ENCODE assay signal across 19 mouse cellular contexts in genomic region chr11:100330235-100330634, GRCm38 (mm10). TPM values are rescaled to one million over a fixed set of nuclear protein-coding genes. Genes with fewer than 3 reads are reported as not detected.
DNase-seq lines count a peak whose midpoint lies in the region; ATAC-seq and TF ChIP-seq lines count a peak whose summit lies in the region.
"Had no signal": no experiment of that assay in that cellular context is flagged by ENCODE, and none has a peak within 500 bp of the region (broad histone marks: within the 10 kb centered on the region; RNA-seq: fewer than 3 reads in every experiment).

No protein-coding gene starts in this region.

- no peak overlapping the region for H3K4me3 ChIP-seq in hindbrain, embryonic 15.5 days
- no peak overlapping the region for H3K4me3 ChIP-seq in hindbrain, embryonic 10.5 days
- H3K4me3 ChIP-seq in forebrain, embryonic 15.5 days: no peak overlapping the region
- H3K4me3 ChIP-seq in lung, adult 2 months (replicated peaks; ENCODE audit: extremely low read depth, low read depth, low read length): no peak overlapping the region
- H3K4me3 ChIP-seq: embryonic facial prominence, embryonic 13.5 days; limb, embryonic 12.5 days; liver, embryonic 15.5 days; megakaryocyte, embryonic 14.5 days; stomach, embryonic 15.5 days had no signal

- TF ChIP-seq POLR2A in lung, adult 2 months (IDR thresholded peaks at IDR 0.05; ENCODE audit: borderline replicate concordance, extremely low read depth, low read depth, low read length): no peak

- WGBS in hindbrain, embryonic 15.5 days: 36% methylated on average over 16 of the region's 16 CpGs
- 67% methylated on average over 16 of the region's 16 CpGs for WGBS in hindbrain, embryonic 10.5 days
- WGBS in forebrain, embryonic 15.5 days: 31% methylated on average over 16 of the region's 16 CpGs
- WGBS in lung, adult 2 months: 51% methylated on average over 16 of the region's 16 CpGs

- no peak for DNase-seq in hindbrain, embryonic 10.5 days (ENCODE audit: low spot score)
- peak; percentile 46 for DNase-seq in right cerebral cortex, adult 18-20 months
- no peak for DNase-seq in right cerebral cortex, postnatal 36 days (ENCODE audit: low spot score in 2 of 2)
- DNase-seq in lung, adult 2 months: no peak
- DNase-seq: adrenal gland, adult 8-10 months; cerebellum, adult 2 months; kidney, adult 11 months; kidney, postnatal 14 days; lung, postnatal 10 days; spleen, adult 18-20 months had no signal

- H3K4me2 ChIP-seq in hindbrain, embryonic 15.5 days: peak overlapping the region; percentile 29
- 0 out of 2 replicates have a peak overlapping the region, but pooled peaks have one; percentile 12 for H3K4me2 ChIP-seq in forebrain, embryonic 15.5 days (replicated peaks)
- H3K4me2 ChIP-seq: embryonic facial prominence, embryonic 13.5 days; limb, embryonic 12.5 days; liver, embryonic 15.5 days; stomach, embryonic 15.5 days had no signal

- TF ChIP-seq CTCF in lung, adult 2 months (IDR thresholded peaks at IDR 0.05; ENCODE audit: insufficient read depth, low read length): no peak

- no peaks in the 10 kb centered on the region for H3K9me3 ChIP-seq in hindbrain, embryonic 15.5 days
- no peaks in the 10 kb centered on the region for H3K9me3 ChIP-seq in hindbrain, embryonic 10.5 days
- H3K9me3 ChIP-seq in forebrain, embryonic 15.5 days: no peaks in the 10 kb centered on the region
- H3K9me3 ChIP-seq: embryonic facial prominence, embryonic 13.5 days; limb, embryonic 12.5 days; liver, embryonic 15.5 days; megakaryocyte, embryonic 14.5 days; stomach, embryonic 15.5 days had no signal

- no peak for ATAC-seq in hindbrain, embryonic 15.5 days (ENCODE audit: low FRiP score, low read depth)
- no peak for ATAC-seq in forebrain, embryonic 15.5 days (replicated peaks)
- no peak for ATAC-seq in cerebellum, adult (ENCODE audit: insufficient number of reproducible peaks, low FRiP score, low TSS enrichment)

- H3K9ac ChIP-seq in hindbrain, embryonic 15.5 days: no peak overlapping the region
- no peak overlapping the region for H3K9ac ChIP-seq in forebrain, embryonic 15.5 days (replicated peaks)
- H3K9ac ChIP-seq: embryonic facial prominence, embryonic 13.5 days; limb, embryonic 12.5 days; liver, embryonic 15.5 days; stomach, embryonic 15.5 days had no signal

- H3K36me3 ChIP-seq in hindbrain, embryonic 15.5 days: no peaks in the 10 kb centered on the region
- no peaks in the 10 kb centered on the region for H3K36me3 ChIP-seq in hindbrain, embryonic 10.5 days
- no peaks in the 10 kb centered on the region for H3K36me3 ChIP-seq in forebrain, embryonic 15.5 days
- H3K36me3 ChIP-seq: embryonic facial prominence, embryonic 13.5 days; limb, embryonic 12.5 days; liver, embryonic 15.5 days; stomach, embryonic 15.5 days had no signal

- H3K27me3 ChIP-seq in hindbrain, embryonic 15.5 days: no peaks in the 10 kb centered on the region
- H3K27me3 ChIP-seq in hindbrain, embryonic 10.5 days (ENCODE audit: insufficient read depth, poor library complexity, severe bottlenecking): no peaks in the 10 kb centered on the region
- H3K27me3 ChIP-seq in forebrain, embryonic 15.5 days: no peaks in the 10 kb centered on the region
- H3K27me3 ChIP-seq: embryonic facial prominence, embryonic 13.5 days; liver, embryonic 15.5 days; stomach, embryonic 15.5 days had no signal

- peaks cover 37% of the 10 kb centered on the region for H3K4me1 ChIP-seq in hindbrain, embryonic 15.5 days (replicated peaks)
- peaks cover 52% of the 10 kb centered on the region for H3K4me1 ChIP-seq in hindbrain, embryonic 10.5 days (replicated peaks)
- H3K4me1 ChIP-seq in forebrain, embryonic 15.5 days: peaks cover 30% of the 10 kb centered on the region
- no peaks in the 10 kb centered on the region for H3K4me1 ChIP-seq in lung, adult 2 months (ENCODE audit: control insufficient read depth, insufficient read depth, low read length)
- H3K4me1 ChIP-seq: embryonic facial prominence, embryonic 13.5 days; liver, embryonic 15.5 days; stomach, embryonic 15.5 days had no signal

- H3K27ac ChIP-seq in hindbrain, embryonic 15.5 days (replicated peaks): 0 out of 2 replicates have a peak overlapping the region, but pooled peaks have one; percentile 3
- no peak overlapping the region for H3K27ac ChIP-seq in hindbrain, embryonic 10.5 days
- H3K27ac ChIP-seq in forebrain, embryonic 15.5 days (replicated peaks): no peak overlapping the region
- H3K27ac ChIP-seq: embryonic facial prominence, embryonic 13.5 days; limb, embryonic 12.5 days; liver, embryonic 15.5 days; stomach, embryonic 15.5 days had no signal

RNA-seq across cellular contexts. Expression of gene Gast, which starts 4.0 kb away (rescaled TPM):
- 0.38 TPM in 1 of 2 replicates, not detected in the other for polyA plus RNA-seq in hindbrain, embryonic 15.5 days (2015; fragmentation: Nextera tagmentation; extraction: Ambion mirVana)
- 0.90 TPM in 1 of 2 replicates, not detected in the other for polyA plus RNA-seq in hindbrain, embryonic 10.5 days (2016; fragmentation: Nextera tagmentation; extraction: Ambion mirVana)
- polyA plus RNA-seq in forebrain, embryonic 15.5 days (2015; fragmentation: Nextera tagmentation; extraction: Ambion mirVana): 0.57 and 0.78 TPM in 2 replicates
- not detected in 2 replicates for polyA plus RNA-seq in lung, adult 2 months (2012; rRNA removed)
- polyA plus RNA-seq: cerebellum, adult 2 months; heart, embryonic 14.5 days; limb, embryonic 12.5 days; liver, embryonic 15.5 days had no signal

RNA-seq across cellular contexts. Expression of gene Eif1, which starts 10.6 kb away (rescaled TPM):
- polyA plus RNA-seq in hindbrain, embryonic 15.5 days (2015; fragmentation: Nextera tagmentation; extraction: Ambion mirVana): 1,215 and 1,231 TPM in 2 replicates
- polyA plus RNA-seq in hindbrain, embryonic 10.5 days (2016; fragmentation: Nextera tagmentation; extraction: Ambion mirVana): 1,728 and 1,735 TPM in 2 replicates
- 1,252 and 1,271 TPM in 2 replicates for polyA plus RNA-seq in forebrain, embryonic 15.5 days (2015; fragmentation: Nextera tagmentation; extraction: Ambion mirVana)
- 125 and 131 TPM in 2 replicates for polyA plus RNA-seq in lung, adult 2 months (2012; rRNA removed)

RNA-seq across cellular contexts. Expression of gene Hap1, which starts 25.7 kb away (rescaled TPM):
- 253 and 256 TPM in 2 replicates for polyA plus RNA-seq in hindbrain, embryonic 15.5 days (2015; fragmentation: Nextera tagmentation; extraction: Ambion mirVana)
- polyA plus RNA-seq in hindbrain, embryonic 10.5 days (2016; fragmentation: Nextera tagmentation; extraction: Ambion mirVana): 33.2 and 37.7 TPM in 2 replicates
- 94.7 and 128 TPM in 2 replicates for polyA plus RNA-seq in forebrain, embryonic 15.5 days (2015; fragmentation: Nextera tagmentation; extraction: Ambion mirVana)
- polyA plus RNA-seq in lung, adult 2 months (2012; rRNA removed): 9.3 and 14.3 TPM in 2 replicates
